Mouse (Mus musculus) adrenal gland, postnatal 14 days (tissue): ENCODE results near the gene Kazn. TPM values are rescaled to one million over a fixed set of nuclear protein-coding genes. Genes with fewer than 3 reads are reported as not detected.

ENCODE experiments used
- DNase-seq: peaks from one replicate; pipeline ENCODE4 v3.0.0; 2021; ENCODE audit warnings: mixed read lengths
- total RNA-seq: library from RNA; stranded (reverse); gene quantifications from 2 replicates; pipeline ENCODE4 v1.2.3, GENCODE M21; 2021

The Kazn gene
- total RNA-seq, 1 experiment from 2014 or later: 18.2 TPM

- no peak for DNase-seq
Measured at GRCm38 (mm10) chr4:142162729-142163128, 76.5 kb downstream of the Kazn start.

DNA sequence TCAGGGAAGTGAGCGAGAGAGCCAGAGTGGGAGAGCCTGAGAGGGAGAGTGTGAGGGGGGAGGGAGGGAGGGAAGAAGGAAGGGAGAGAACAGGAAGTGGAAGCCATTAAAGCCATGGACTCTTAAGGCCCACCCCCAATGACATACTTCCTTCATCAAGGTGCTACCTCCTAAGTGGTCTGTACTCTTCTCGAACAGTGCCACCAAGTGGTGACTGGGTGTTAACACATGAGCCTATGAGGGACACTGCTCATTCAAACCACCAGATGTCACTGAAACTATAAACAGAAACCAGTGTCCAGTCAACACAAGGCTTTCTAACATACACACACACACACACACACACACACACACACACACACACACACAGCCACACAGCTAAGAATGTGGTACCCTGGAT is 77.1 kb downstream of the Kazn start:
- no peak for DNase-seq

GRCm38 (mm10) chr4:142160041-142160440 is 79.2 kb downstream of the Kazn start:
- DNase-seq: peak; percentile 63

DNA sequence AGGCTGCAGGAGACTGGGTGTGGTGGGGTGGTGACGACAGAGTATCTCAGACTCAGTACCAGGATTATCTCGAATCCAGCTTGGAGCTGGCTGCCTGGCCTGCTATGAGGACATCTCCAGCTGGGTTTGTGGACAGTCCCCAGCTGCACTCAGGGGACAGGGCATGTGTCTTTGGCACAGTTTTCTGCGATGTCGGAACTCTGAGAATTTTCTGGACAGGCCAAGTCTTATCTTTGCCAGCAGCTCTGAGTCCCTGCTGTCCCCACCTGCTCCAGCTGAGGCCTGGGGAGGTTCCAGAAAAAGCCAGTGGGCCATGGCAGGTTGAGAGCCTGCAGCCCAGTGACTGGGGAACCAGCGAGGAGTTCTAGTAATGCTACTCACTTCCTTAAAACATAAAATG is 82.7 kb downstream of the Kazn start:
- DNase-seq: peak; percentile 46

- peak; percentile 58 for DNase-seq
Measured at GRCm38 (mm10) chr4:142154246-142154645, 85.0 kb downstream of the Kazn start.

- peak; percentile 93 for DNase-seq
Measured at GRCm38 (mm10) chr4:142153526-142153925, 85.7 kb downstream of the Kazn start.

- peak; percentile 33 for DNase-seq
Measured at GRCm38 (mm10) chr4:142152733-142153422, 86.3 kb downstream of the Kazn start.

DNA sequence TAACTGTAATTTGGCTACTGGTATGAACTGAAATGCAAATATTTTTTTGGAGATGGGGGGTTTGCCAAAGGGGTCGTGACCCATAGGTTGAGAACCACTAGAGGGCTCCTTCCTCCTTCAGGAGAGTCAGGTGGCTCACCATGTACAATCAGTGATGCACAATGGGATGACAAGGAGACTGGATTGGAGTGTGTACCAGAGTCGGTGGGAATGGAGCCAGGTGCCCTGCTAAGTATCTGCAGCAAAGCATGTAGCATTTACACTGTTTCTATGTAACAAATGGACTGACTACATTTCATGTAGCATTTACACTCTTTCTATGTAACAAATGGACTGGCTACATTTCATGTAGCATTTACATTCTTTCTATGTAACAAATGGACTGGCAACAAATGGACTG is 89.1 kb downstream of the Kazn start:
- no peak for DNase-seq

GRCm38 (mm10) chr4:142149202-142149601 is 90.0 kb downstream of the Kazn start:
- DNase-seq: no peak

GRCm38 (mm10) chr4:142147671-142148070 is 91.5 kb downstream of the Kazn start:
- DNase-seq: no peak

- DNase-seq: no peak
Measured at GRCm38 (mm10) chr4:142144096-142144495, 95.1 kb downstream of the Kazn start.

DNA sequence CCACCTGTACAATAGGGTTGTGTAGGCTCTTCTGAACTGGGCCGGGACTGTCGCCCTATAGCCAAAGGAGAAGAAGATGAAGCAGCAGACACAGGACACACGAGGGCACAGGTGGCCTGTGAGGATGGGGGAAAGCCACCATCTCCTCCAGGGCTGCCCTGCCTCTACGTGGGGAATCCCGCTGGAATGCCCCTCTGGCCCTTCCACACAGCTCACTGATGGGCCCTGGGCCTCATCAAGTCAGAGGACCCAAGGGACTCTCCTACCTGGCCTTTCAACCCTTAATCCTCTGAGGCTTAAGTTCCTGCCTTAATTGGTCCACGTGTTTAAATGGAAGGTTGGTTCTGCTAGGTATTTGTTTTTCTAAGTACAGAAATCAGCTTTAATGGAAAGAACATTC is 95.9 kb downstream of the Kazn start:
- DNase-seq: no peak

- no peak for DNase-seq
Measured at GRCm38 (mm10) chr4:142139729-142140128, 99.5 kb downstream of the Kazn start.

GRCm38 (mm10) chr4:142138356-142139099 is 100.7 kb downstream of the Kazn start:
- no peak for DNase-seq

GRCm38 (mm10) chr4:142136766-142137503 is 102.3 kb downstream of the Kazn start:
- DNase-seq: no peak

- DNase-seq: no peak
Measured at GRCm38 (mm10) chr4:142135515-142135914, 103.7 kb downstream of the Kazn start.

GRCm38 (mm10) chr4:142130162-142130561 is 109.0 kb downstream of the Kazn start:
- DNase-seq: no peak

GRCm38 (mm10) chr4:142127275-142127788 is 111.9 kb downstream of the Kazn start:
- DNase-seq: no peak

DNA sequence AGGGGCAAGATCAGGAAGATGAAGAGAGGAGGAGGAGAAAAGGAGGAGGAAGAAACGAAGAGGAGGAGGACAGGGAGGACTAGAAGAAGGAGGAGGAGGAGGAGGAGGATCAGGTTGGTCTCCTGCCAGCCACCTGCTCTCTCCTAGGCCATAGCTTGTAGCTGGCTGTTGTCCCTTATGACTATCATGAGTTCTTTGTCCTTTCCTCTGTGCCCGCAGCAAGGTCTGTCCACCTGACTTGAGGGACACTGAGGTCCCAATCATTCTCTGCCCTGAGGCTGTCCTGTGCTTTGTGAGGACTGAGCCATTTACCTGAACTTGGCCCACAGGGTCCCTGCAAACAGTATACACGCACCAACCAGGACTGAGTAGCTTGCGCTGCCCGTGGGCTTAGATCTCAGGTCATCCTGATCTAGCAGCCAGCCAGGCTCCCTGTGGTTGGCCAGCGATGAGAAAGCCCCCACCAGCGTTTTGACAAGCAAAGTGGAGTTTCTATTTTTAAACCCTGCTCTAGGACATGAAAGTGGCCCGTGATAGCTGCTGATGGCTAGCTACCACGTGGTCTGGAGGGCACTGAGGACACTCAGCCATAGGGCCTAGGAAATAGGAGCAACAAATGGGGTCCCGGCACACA is 112.4 kb downstream of the Kazn start:
- DNase-seq: no peak

- no peak for DNase-seq
Measured at GRCm38 (mm10) chr4:142121164-142121563, 118.0 kb downstream of the Kazn start.

- DNase-seq: no peak
Measured at GRCm38 (mm10) chr4:142118522-142118921, 120.7 kb downstream of the Kazn start.

DNA sequence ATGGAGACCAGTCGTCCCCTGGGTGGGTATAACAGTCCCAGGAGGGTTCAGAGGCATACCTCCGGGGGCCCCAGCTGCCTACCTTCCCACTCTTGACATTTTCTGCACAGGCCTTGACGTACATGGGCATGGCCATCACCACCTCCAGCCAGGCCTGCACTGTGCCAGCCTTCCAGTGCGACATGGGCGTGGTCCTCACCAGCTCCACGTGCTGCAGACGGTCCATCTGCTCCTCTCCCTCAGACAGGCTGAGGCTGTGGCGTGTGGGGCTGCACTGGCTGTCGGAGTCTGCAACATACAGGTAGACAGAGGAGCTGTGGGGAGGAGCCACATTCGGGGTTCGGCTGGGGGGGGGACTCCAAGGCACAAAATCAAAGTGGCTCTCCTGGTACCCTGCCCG is 121.2 kb downstream of the Kazn start:
- no peak for DNase-seq
